Mouse (Mus musculus) adrenal gland, adult 2 months (tissue): ENCODE results near the gene Lrrc8c. TPM values are rescaled to one million over a fixed set of nuclear protein-coding genes. Genes with fewer than 3 reads are reported as not detected.

Source experiments
- DNase-seq: peaks from one replicate; pipeline ENCODE4 v3.0.0; 2021
- polyA plus RNA-seq: library from polyadenylated mRNA; depleted of rRNA; stranded (reverse); fragments of >200 nt; gene quantifications from 2 replicates; pipeline ENCODE4 v1.2.3, GENCODE M21; 2012
- total RNA-seq, 2 experiments: library from RNA; stranded (reverse); gene quantifications; 2 replicates each; pipeline ENCODE4 v1.2.3; 2021

Lrrc8c gene
- total and polyA plus RNA-seq, 3 experiments, result 21.5 to 63.9 (median 25.9) TPM

- DNase-seq, result no peak
These were observed 79.7 kb downstream of the Lrrc8c start for GRCm38 (mm10) chr5:105598866-105599265.

- DNase-seq, result no peak
These were observed 80.1 kb downstream of the Lrrc8c start for GRCm38 (mm10) chr5:105599315-105599714.

GRCm38 (mm10) chr5:105600998-105601397 lies 81.8 kb downstream of the Lrrc8c start:
- DNase-seq, result no peak

- DNase-seq, result peak; percentile 27
These were observed 83.4 kb downstream of the Lrrc8c start for GRCm38 (mm10) chr5:105602585-105602984.

GRCm38 (mm10) chr5:105605736-105606135 lies 86.5 kb downstream of the Lrrc8c start:
- no peak for DNase-seq

GRCm38 (mm10) chr5:105609683-105610082 lies 90.5 kb downstream of the Lrrc8c start:
- DNase-seq, result no peak

GRCm38 (mm10) chr5:105613002-105613401 lies 93.8 kb downstream of the Lrrc8c start:
- no peak for DNase-seq

GRCm38 (mm10) chr5:105614000-105614399 lies 94.8 kb downstream of the Lrrc8c start:
- DNase-seq, result no peak

GRCm38 (mm10) chr5:105614682-105615434 lies 95.7 kb downstream of the Lrrc8c start:
- no peak for DNase-seq

GRCm38 (mm10) chr5:105615871-105616454 lies 96.8 kb downstream of the Lrrc8c start:
- DNase-seq, result no peak

- no peak for DNase-seq
These were observed 97.3 kb downstream of the Lrrc8c start for GRCm38 (mm10) chr5:105616538-105616937.

GRCm38 (mm10) chr5:105618510-105618909 lies 99.3 kb downstream of the Lrrc8c start:
- DNase-seq, result no peak

- no peak for DNase-seq
These were observed 100.5 kb downstream of the Lrrc8c start for GRCm38 (mm10) chr5:105619666-105620065.

- DNase-seq, result peak; percentile 88
These were observed 101.4 kb downstream of the Lrrc8c start for GRCm38 (mm10) chr5:105620505-105621116.

- no peak for DNase-seq
These were observed 104.0 kb downstream of the Lrrc8c start for GRCm38 (mm10) chr5:105623074-105623713.

GRCm38 (mm10) chr5:105624257-105624656 lies 105.1 kb downstream of the Lrrc8c start:
- no peak for DNase-seq

- DNase-seq, result peak; percentile 36
These were observed 106.4 kb downstream of the Lrrc8c start for GRCm38 (mm10) chr5:105625504-105626150.

GRCm38 (mm10) chr5:105626355-105626754 lies 107.2 kb downstream of the Lrrc8c start:
- no peak for DNase-seq

GRCm38 (mm10) chr5:105627093-105627492 lies 107.9 kb downstream of the Lrrc8c start:
- DNase-seq, result no peak

GRCm38 (mm10) chr5:105629955-105630354 lies 110.8 kb downstream of the Lrrc8c start:
- DNase-seq, result no peak

- no peak for DNase-seq
These were observed 112.9 kb downstream of the Lrrc8c start for GRCm38 (mm10) chr5:105632066-105632465.

GRCm38 (mm10) chr5:105635576-105635975 lies 116.4 kb downstream of the Lrrc8c start:
- no peak for DNase-seq
